ENCODE assay signal across 17 mouse cellular contexts in genomic region chr15:83162001-83162400, GRCm38 (mm10).
"Had no signal": no experiment of that assay in that cellular context is flagged by ENCODE, and none has a peak within 500 bp of the region (broad histone marks: within the 10 kb centered on the region; RNA-seq: fewer than 3 reads in every experiment).

No protein-coding gene starts in this region.

- H3K27me3 ChIP-seq: limb, embryonic 13.5 days; liver, embryonic 15.5 days; neural tube, embryonic 13.5 days had no signal

- H3K4me2 ChIP-seq: limb, embryonic 13.5 days; lung, embryonic 14.5 days; midbrain, embryonic 11.5 days; neural tube, embryonic 13.5 days had no signal

- H3K4me3 ChIP-seq: limb, embryonic 13.5 days; liver, embryonic 15.5 days; neural tube, embryonic 13.5 days had no signal

- DNase-seq: kidney, adult 11 months; kidney, adult 9 months; kidney, postnatal 14 days; left cerebral cortex, postnatal 4 days; lung, embryonic 14.5 days; lung, postnatal 10 days; lung, postnatal 4 days; right cerebral cortex, adult 18-20 months; right cerebral cortex, postnatal 25 days; thymus, adult 2 months; thymus, postnatal 25 days had no signal

- H3K9me3 ChIP-seq: limb, embryonic 13.5 days; liver, embryonic 15.5 days; neural tube, embryonic 13.5 days had no signal

- H3K9ac ChIP-seq: limb, embryonic 13.5 days; liver, embryonic 15.5 days; lung, embryonic 14.5 days; neural tube, embryonic 13.5 days had no signal

- ATAC-seq: midbrain, embryonic 16.5 days had no signal

- H3K27ac ChIP-seq: limb, embryonic 13.5 days; neural tube, embryonic 13.5 days; stomach, postnatal 0 days had no signal
